Comparison of ENCODE assay signal across 12 mouse cellular contexts in the genomic region with DNA sequence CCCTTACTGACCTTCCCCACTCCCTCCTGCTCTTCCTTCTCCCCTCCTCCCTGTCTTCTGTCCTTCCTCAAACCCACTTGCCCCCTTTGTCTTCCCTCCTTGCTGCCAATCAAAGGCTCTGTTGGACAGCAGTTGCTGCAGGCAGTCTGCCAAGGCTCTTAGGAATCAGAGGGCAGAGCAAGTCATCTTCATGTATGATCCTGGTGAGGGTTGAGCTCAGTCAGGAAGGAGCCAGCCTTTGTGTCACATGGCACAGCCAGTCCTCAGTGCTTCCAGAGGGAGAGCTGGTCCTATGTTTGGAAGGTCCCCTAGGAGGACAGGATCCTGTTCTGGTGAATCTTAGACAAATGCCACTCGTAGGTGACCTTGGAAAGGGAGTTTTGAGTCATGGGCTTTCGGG. TPM values are rescaled to one million over a fixed set of nuclear protein-coding genes. Genes with fewer than 3 reads are reported as not detected.
DNase-seq lines count a peak whose midpoint lies in the region; TF ChIP-seq lines count a peak whose summit lies in the region.
"Had no signal": no experiment of that assay in that cellular context is flagged by ENCODE, and none has a peak within 500 bp of the region (broad histone marks: within the 10 kb centered on the region; RNA-seq: fewer than 3 reads in every experiment).

No protein-coding gene starts in this region.

- intact Hi-C loops in gastrocnemius, adult 2 months (cut with DNase I) = no loop called here
- intact Hi-C loops in gastrocnemius, postnatal 36 days (cut with DNase I) = loop anchor here (5.0 kb wide), 1 partner anchor 71 kb away; a partner anchor contains a TSS
- intact Hi-C loops in heart, postnatal 14 days (cut with DNase I) = no loop called here

- no peak overlapping the region for H3K4me3 ChIP-seq in gastrocnemius, adult 2 months
- H3K4me3 ChIP-seq: erythroblast, embryonic 14.5 days; neural tube, embryonic 15.5 days had no signal

- TF ChIP-seq CTCF in gastrocnemius, adult 2 months (IDR thresholded peaks at IDR 0.05) = no peak

- H3K27ac ChIP-seq in gastrocnemius, adult 2 months = no peak overlapping the region
- H3K27ac ChIP-seq: macrophage; neural tube, embryonic 15.5 days had no signal

- peak; percentile 45 for DNase-seq in gastrocnemius, adult 2 months
- no peak for DNase-seq in gastrocnemius, postnatal 36 days
- peak; percentile 45 to 73 for DNase-seq in kidney, postnatal 36 days
- no peak for DNase-seq in kidney, adult 18-20 months
- peak; percentile 62 to 65 for DNase-seq in adrenal gland, postnatal 36 days
- DNase-seq in heart, postnatal 14 days = peak; percentile 47 to 70
- DNase-seq in left cerebral cortex, adult 11 months (ENCODE audit: low spot score) = no peak
- DNase-seq: liver, postnatal 0 days; thymus, adult 18-20 months had no signal

RNA-seq across cellular contexts. Expression of a gene that starts 8.6 kb away (rescaled TPM):
- total RNA-seq in gastrocnemius, adult 2 months (2021) = 10 to 100 TPM; 44.7 to 57.0 TPM
- total RNA-seq in gastrocnemius, postnatal 36 days (2021) = 10 to 100 TPM; 33.9 to 41.5 TPM
- 10 to 100 TPM; 15.3 to 27.0 TPM for total RNA-seq in adrenal gland, postnatal 36 days (2021)
- 10 to 100 TPM; 31.0 to 33.8 TPM for total RNA-seq in heart, postnatal 14 days (2021)

RNA-seq across cellular contexts. Expression of a gene that starts 18.6 kb away (rescaled TPM):
- under 1 TPM; 0.15 to 0.67 TPM for total RNA-seq in gastrocnemius, adult 2 months (2021)
- total RNA-seq in gastrocnemius, postnatal 36 days (2021) = under 1 TPM; 0.12 to 0.31 TPM
- under 1 TPM; 0.20 to 0.26 TPM for total RNA-seq in adrenal gland, postnatal 36 days (2021)
- total RNA-seq in heart, postnatal 14 days (2021) = 1 to 10 TPM; 2.0 to 2.1 TPM

RNA-seq across cellular contexts. Expression of a gene that starts 29.2 kb away (rescaled TPM):
- 1 to 10 TPM; 3.4 to 6.0 TPM for total RNA-seq in gastrocnemius, adult 2 months (2021)
- total RNA-seq in gastrocnemius, postnatal 36 days (2021) = 1 to 10 TPM; 2.8 to 4.7 TPM
- total RNA-seq in adrenal gland, postnatal 36 days (2021) = 10 to 100 TPM; 17.0 to 21.4 TPM
- 10 to 100 TPM; 12.4 to 13.3 TPM for total RNA-seq in heart, postnatal 14 days (2021)

RNA-seq across cellular contexts. Expression of a gene that starts 56.6 kb away (rescaled TPM):
- under 1 TPM in 1 of 2 experiments, not detected in 1; 0.14 TPM for total RNA-seq in gastrocnemius, adult 2 months (2021)
- total RNA-seq in gastrocnemius, postnatal 36 days (2021) = under 1 TPM; 0.27 to 0.28 TPM
- total RNA-seq in adrenal gland, postnatal 36 days (2021) = 1 to 10 TPM; 1.1 to 1.6 TPM
- total RNA-seq in heart, postnatal 14 days (2021) = 1 to 10 TPM; 1.4 to 2.3 TPM

Comparison
In these comparisons a context has a peak if more than half of its experiments do, and no peak if none do; other contexts are left out.
1. DNase-seq: peak in gastrocnemius, adult 2 months (single experiment), kidney, postnatal 36 days (2 of 2), adrenal gland, postnatal 36 days (2 of 2) and heart, postnatal 14 days (2 of 2); none in gastrocnemius, postnatal 36 days (0 of 2), kidney, adult 18-20 months (single experiment) and left cerebral cortex, adult 11 months (single experiment).